Mouse (Mus musculus) testis, adult 2 months (tissue): ENCODE results near the gene Gprin2.

ENCODE experiments used
- CTCF ChIP-seq: fragments of 200-500 bp; IDR thresholded peaks from 2 replicates; pipeline ENCODE4 v1.5.1; 2012; ENCODE audit warnings: low read depth, mild to moderate bottlenecking, inconsistent platforms, low read length, moderate library complexity; ENCODE audit not compliant: control insufficient read depth, insufficient read depth, insufficient replicate concordance
- POLR2A ChIP-seq: fragments of 200-500 bp; IDR thresholded peaks from 2 replicates; pipeline ENCODE4 v1.6.1; 2012; ENCODE audit warnings: low read depth, mild to moderate bottlenecking, inconsistent platforms, low read length, moderate library complexity; ENCODE audit not compliant: control insufficient read depth

GRCm38 (mm10) chr14:34234630-34235380, 33.4 kb upstream of the Gprin2 start:
- no peak for TF ChIP-seq POLR2A
- peak; percentile 65; the same call in 1 of the 2 replicates for TF ChIP-seq CTCF
